Mouse (Mus musculus) liver, adult (tissue): ENCODE measurements around the gene Ccdc194.

Source experiments
- GATA4 ChIP-seq: IDR thresholded peaks from 2 replicates; pipeline ENCODE4 v1.6.1; 2014; ENCODE audit warnings: mild to moderate bottlenecking, low read length; ENCODE audit not compliant: insufficient replicate concordance

Ccdc194 gene

DNA sequence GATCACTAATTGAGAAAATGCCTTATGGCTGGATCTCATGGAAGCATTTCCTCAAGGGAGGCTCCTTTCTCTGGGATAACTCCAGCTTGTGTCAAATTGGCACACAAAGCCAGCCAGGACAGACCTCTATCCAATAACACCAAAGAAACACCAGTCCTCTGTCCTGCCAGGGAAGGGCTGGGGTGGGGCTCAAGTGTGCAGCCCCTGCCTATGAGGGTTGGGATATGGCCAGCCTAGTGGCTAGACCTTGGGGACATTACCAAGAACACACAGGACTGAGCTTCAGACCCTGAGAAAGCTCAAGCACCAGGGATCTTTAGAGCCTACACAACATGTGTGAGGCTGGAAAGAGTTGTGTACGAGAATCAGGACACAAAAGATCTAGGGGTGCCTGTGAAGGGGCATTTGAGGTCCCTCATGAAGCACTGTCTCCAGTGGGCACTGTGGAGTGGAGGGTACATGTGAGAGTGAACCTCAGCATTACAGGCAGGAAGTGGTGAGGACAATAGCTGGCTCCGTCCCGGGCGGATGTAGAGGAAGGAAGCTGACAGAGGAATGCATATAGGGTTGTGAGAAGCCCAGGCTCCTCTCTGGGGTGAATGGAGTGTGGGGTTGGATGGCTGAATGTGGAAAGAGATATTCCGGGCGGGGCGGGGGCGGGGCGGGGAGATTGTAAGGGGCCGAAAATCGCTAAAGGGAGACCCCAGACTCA lies 3.0 kb upstream of the Ccdc194 start:
- no peak for TF ChIP-seq GATA4

DNA sequence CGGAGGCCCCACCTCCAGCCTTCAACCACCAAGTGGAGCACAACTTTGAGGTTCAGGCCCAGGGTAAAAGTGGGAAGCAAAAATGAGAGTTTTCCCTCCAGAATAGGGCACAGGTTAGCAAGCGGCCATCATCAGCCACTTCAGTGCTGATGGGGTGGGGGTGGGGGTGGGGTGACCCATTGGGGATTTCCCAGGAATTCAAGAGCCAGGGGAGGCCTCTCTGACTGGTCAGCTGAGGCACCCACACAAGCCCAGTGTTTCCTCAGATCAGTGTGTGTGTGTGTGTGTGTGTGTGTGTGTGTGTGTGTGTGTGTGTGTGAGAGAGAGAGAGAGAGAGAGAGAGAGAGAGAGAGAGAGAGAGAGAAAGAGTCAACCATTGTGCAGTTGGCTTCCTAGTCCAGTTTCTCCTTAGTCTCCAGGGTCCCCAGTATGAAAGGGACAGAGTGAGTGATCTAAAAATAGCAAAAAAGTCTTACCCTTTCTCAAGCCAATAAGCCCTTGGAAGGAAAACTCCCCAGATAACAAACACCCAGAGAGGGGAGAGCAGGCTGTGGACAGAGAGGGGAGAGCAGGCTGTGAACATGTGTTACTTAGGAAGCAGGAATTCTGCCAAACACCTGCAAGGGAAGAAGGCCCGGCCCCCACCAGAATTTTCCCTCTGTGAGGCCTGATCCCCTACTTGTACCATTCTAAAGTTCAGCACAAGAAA lies 1.8 kb upstream of the Ccdc194 start:
- TF ChIP-seq GATA4 = no peak

DNA sequence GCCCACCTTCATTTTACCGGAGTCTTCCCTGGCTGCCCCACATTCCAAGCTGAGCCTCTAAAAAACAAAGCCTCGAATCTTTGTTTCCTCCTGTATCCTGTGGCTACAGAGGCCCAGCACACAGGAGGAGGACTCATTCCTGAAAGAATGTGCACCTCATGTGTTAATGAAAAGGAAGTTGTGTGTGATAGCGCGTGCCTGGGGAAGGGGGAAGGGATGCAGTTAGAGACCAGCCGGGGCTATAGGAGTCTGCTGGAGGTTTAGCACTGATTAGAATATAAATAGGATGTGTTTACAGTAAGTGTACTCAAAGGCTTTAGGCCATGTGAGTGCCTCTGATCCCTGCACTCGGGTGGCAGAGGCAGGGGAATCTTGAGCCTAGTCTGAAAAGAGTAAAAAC lies 761 bp upstream of the Ccdc194 start:
- peak; percentile 56; the same call in 1 of the 2 replicates for TF ChIP-seq GATA4

DNA sequence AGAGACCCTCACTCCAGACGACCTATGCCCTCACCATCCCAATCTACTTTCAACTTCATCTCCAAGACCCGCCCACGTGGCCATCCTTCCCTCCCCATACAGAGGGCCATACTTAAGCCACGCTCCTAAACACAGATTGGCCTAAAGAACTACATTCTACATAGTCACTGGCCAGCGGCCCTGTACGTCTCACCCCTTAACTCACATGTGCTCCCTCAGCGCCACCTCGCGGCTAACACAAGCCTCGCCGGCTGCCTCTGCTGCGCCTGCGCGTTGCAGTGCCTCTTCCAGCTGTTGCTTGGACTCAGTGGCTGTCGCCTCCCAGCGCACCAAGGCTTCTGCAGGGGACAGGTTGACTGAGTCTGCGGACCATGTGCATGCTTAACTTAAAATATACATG lies 3.9 kb downstream of the Ccdc194 start:
- TF ChIP-seq GATA4 = no peak

DNA sequence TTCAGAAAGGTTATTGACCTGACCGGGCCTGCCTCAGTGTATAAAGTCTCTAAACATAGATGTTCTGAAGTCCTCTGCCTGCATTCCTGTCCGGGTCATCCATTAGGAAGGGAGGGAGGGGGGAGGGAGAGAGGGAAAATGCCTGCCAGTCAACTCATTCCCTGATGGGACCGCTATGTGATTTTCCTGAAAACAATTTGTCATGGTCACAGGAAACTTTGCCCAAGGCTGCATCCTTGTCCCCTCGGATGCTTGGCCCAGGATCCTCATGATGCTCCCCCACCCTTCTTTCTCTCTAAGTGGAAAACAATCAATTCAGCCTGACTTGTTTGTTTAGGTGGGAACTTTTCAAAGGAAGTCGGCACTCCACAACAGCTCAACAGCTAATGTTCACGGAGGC lies 8.7 kb downstream of the Ccdc194 start:
- TF ChIP-seq GATA4 = no peak

DNA sequence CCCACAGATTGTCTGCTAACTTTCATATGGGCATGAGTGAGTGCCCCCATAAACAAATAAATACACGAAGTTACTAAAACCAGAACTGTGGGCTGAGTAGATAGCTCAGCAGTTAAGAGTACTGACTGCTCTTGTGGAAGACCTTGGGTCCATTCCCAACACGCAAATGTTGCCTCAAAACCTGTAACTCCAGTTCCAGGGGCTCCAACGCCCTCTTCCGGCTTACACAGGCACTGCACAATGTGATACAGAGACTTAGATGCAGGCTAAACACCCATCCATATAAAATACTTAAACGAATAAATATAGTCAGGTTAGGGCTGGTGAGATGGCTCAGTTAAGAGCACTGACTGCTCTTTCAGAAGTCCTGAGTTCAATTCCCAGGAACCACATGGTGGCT lies 10.5 kb downstream of the Ccdc194 start:
- TF ChIP-seq GATA4 = no peak

DNA sequence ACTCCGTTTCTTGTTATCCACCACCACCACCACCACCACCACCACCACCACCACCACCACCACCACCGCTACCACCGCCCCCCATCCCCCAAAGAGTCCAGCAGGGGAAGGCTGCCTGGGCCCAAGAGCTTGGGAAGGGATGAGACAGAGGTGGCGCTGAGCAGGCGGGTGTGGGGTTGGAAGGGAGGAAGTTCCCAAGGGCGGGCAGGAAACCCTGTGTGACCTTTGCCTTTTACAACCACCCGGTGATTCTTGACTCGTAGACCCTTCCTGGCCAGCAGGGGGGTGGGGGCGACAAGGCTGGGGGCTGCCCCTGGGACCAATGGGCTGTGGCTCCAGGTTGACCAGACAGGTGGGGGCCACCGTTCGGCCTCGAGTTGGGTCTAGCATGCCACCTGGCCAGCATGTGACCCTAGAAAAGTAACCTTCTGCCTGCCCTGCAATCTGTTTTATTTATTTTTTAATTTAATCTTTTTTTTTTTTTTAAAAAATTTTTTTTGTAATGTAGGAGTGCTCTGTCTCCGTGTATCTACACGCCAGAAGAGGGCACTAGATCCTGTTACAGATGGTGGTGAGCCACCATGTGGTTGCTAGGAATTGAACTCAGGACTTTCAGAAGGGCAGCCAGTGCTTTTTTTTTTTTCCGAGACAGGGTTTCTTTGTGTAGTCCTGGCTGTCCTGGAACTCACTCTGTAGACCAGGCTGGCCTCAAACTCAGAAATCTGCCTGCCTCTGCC lies 12.3 kb downstream of the Ccdc194 start:
- TF ChIP-seq GATA4 = no peak

DNA sequence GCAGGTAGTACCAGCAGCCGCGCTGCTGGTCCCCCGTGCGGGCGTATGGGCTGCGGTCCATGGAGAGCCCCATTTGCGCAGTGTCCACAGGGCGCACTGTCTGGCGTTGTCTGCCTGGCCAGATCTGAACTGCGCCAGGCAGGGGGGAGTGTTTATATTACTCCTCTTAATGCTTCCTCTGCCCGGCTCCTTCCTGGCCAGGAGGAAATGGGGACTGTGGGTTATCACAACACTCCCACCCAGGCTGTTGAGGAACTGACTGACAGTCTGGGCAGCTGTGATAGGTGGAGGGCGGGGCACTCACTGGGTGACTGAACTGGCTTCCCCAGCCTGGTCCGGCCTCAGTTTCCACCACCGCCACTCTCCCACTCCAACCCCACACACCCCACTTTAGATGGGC lies 13.9 kb downstream of the Ccdc194 start, which contains the start of gene Plvap:
Gene Plvap, minus strand, starts transcription at position 109 of the 400 bp plus-strand sequence.
- peak; percentile 80; the same call in 1 of the 2 replicates for TF ChIP-seq GATA4

DNA sequence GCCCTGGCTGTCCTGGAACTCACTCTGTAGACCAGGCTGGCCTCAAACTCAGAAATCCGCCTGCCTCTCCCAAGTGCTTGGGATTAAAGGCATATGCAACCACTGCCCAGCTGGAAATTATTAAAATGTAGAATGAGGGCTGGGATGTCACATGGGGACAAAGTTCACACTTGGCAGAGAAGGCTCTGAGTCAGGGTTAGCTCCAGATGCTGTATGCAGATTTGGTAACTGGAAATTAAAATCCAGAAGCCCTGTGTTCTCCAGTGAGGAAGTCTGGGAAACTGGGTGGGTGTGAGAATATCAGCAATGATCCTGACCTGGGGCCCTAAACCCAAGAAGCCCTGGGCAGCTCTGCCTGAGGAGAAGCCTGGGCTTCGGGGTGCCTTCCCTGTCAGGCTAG lies 16.2 kb downstream of the Ccdc194 start:
- no peak for TF ChIP-seq GATA4

DNA sequence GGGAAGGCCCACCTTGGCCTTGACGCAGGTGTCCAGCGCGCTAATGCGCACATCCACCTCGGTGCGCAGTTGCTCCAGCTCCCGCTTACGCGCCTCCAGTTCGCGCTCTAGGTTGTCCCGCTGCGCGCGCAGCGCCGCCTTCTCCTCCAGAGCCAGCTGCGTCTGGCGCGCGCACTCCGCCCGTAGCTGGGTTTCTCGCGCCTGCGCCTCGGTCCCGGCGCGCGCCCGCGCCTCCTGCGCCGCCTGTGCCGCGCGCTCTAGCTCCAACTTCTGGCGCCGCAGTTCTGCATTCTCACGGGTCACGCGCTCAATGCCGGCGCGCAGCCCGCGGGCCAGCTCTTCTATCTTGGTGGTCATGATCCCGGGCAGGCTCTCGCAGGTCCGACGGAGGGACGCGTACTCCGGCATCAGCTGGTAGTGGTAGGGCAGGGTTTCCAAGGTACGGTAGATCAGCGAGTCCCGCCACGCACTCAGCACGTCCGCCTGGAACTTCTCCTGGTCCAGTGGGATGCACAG lies 17.9 kb downstream of the Ccdc194 start:
- TF ChIP-seq GATA4 = peak; percentile 10; the same call in 1 of the 2 replicates

DNA sequence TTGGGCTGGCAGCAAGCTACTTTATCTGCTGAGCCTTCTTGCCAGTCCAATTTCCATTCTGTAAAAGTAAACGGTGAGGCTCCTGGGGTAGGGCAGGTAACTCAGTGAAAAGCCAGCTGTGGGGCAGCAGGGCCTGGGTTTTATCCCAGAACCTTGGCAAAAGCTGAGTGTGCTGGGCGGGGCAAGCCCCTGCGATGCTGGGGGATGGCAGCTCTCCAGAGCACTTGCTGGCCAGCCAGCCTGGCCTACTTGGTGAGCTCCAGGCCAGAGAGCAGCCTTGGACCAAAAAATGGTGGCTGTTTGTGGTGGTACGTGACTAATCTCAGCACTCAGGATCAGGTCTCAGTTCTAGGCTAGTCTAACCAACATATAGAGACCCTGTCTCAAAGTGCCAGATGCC lies 19.5 kb downstream of the Ccdc194 start:
- TF ChIP-seq GATA4 = no peak

DNA sequence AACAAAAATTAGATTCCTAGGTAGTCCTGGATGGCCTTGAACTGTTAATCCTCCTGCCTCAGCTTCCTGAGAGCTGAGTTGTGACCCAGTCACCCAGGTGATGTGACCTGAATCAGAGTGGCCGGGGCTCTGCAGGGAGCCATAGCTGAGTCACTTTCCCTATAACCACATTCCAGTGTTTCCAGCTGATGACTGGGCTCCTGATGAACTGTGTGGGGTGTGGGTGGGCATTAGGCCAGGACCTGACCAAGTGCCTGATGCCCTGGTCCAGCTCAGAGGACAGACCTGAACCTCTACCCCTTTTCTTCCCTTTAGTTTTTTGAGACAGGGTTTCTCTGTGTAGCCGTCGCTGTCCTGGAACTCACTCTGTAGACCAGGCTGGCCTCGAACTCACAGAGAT lies 20.2 kb downstream of the Ccdc194 start:
- TF ChIP-seq GATA4 = no peak

DNA sequence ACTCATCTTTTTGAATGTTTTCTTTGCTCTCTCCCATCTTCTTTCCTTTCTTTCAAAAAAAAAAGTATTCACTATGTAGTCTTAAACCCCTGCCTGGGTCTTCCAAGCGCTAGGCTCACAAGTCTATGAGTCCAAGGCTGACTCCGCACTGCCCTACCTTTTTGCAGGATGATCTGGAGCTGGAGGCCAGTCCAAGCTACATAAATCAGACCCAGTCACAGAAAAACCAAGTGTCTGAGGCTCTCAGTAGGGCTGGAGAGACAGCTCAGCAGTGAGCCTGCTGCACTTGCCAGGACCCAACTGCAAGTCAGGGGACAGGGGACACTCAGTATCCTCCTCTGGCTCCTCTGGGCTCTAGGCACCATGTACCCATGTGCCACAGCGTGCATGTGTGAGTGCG lies 21.2 kb downstream of the Ccdc194 start:
- TF ChIP-seq GATA4 = no peak

DNA sequence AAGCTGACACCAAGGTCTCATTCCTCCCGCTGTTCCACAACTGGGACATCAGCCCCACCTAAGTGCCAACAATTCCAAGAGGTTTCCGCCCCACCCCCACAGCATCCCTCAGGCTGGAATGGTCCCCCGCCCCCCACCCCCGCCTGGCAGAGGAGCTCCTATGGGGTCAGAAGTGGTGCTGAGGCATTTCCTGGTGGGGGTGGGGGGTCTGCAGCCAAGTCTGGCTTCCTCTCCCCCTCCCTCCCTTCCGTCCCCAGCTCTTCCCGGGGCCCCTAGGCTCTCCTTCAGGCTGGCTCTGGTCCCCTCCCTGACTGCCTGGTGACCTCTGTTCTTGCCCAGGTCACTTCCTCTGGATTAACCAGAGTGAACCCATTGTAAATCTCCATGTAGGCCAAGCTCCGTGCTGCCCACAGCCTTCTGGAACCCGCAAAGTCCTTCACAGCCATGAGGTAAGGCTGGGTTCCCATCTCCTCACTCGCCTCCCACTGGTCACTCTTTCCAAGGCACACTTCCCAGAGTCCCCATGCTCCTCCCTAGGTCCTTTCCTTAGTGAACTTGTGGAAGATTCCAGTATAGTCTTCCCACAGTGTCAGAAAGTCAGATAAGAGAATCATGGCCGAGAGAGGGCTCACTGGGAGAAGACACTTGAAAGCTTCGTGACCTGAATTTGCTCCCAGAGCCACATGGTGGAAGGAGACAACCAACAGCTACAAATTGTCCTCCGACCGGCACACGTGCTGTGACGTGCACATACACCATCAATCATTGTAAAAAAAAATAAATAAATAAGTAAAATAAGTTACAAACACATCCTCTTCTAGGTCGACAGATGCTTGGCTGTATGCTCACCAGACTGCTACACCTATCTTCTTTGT lies 26.5 kb downstream of the Ccdc194 start:
- no peak for TF ChIP-seq GATA4

DNA sequence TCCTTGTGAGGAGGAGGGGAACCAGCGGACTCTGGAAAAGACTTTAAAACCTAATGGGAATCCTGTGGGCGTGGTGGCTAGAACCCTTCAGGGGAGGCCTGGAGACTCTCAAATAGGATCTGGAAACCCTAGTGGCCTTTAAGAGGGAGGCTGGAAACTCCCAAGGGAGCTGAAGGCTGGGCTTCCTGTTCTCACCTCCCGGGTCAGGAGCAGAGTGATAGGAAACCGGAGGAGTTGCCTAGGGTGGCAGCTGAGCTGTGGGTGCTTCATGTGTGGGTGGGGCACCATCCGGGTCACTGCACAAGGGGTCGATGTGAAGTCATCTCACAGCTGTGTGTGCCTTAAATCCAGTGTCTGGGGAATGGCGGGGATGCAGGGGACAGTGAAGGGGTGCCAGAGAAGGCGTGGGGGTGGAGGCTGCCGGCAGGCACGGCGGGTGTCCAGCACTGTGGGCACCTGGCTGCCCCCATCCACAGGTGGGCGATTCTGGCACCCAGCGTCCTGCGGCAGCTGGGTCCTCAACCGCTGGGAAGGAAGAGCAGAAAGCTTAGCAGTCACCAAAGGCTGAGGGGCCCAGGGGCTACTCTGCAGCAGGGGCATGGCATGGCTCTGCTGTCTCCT lies 27.5 kb downstream of the Ccdc194 start:
- TF ChIP-seq GATA4 = peak; percentile 58; the same call in 1 of the 2 replicates
